Mouse (Mus musculus) spleen, adult 2 months (tissue): ENCODE data around the gene Plscr5.
"Not testable (repeated sequence)": the region's sequence is repeated elsewhere in the genome, so short reads cannot be mapped to it uniquely, and the experiment has no call there.

Experiments
- CTCF ChIP-seq: fragments of 200-500 bp; IDR thresholded peaks from 2 replicates; pipeline ENCODE4 v1.5.1; 2011; ENCODE audit warnings: mild to moderate bottlenecking, inconsistent platforms; ENCODE audit not compliant: insufficient read depth, insufficient read length, insufficient replicate concordance; ENCODE audit errors: extremely low read depth
- POLR2A ChIP-seq: fragments of 200-500 bp; IDR thresholded peaks from 2 replicates; pipeline ENCODE4 v1.6.1; 2011; ENCODE audit warnings: low read depth, low read length, inconsistent platforms

DNA sequence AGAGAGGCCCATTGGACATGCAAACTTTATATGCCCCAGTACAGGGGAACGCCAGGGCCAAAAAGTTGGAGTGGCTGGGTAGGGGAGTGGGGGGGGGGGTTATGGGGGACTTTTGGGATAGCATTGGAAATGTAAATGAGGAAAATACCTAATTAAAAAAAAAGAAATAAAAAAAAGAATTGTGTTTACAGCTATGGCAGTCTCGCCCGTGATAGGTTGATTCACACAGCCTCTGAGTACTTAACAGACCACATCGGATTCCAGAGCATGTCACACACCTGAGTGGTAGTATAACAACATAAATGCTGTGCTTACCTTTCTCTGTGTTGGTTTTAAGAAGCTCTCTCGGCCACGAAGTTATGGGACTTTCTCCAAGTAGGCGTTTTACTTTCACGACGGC lies at the start of gene Plscr5:
- not testable (repeated sequence) for TF ChIP-seq POLR2A, CTCF
